29 mouse cellular contexts compared by ENCODE assay signal in genomic region chr10:59571964-59572363, GRCm38 (mm10). TPM values are rescaled to one million over a fixed set of nuclear protein-coding genes. Genes with fewer than 3 reads are reported as not detected.
DNase-seq lines count a peak whose midpoint lies in the region; ATAC-seq and TF ChIP-seq lines count a peak whose summit lies in the region.
"Had no signal": no experiment of that assay in that cellular context is flagged by ENCODE, and none has a peak within 500 bp of the region (broad histone marks: within the 10 kb centered on the region; RNA-seq: fewer than 3 reads in every experiment).

No protein-coding gene starts in this region.

- DNase-seq in heart, adult 11 months, result peak; percentile 71
- DNase-seq in heart, embryonic 10.5 days (ENCODE audit: low spot score), result no peak
- no peak for DNase-seq in heart, postnatal 0 days (ENCODE audit: low spot score)
- DNase-seq in heart, adult 9 months (ENCODE audit: low spot score in 2 of 2), result no peak
- DNase-seq in stomach, postnatal 0 days (ENCODE audit: low spot score), result no peak
- DNase-seq: adrenal gland, postnatal 10 days; cerebellum, postnatal 10 days; gastrocnemius, postnatal 25 days; kidney, adult 8-10 months; kidney, postnatal 14 days; right cerebral cortex, postnatal 25 days had no signal

- WGBS in heart, embryonic 10.5 days, result 69% methylated on average over 5 of the region's 5 CpGs
- 78% methylated on average over 5 of the region's 5 CpGs for WGBS in heart, postnatal 0 days
- 59% methylated on average over 5 of the region's 5 CpGs for WGBS in stomach, postnatal 0 days
- 89% methylated on average over 5 of the region's 5 CpGs for WGBS in forebrain, embryonic 12.5 days

- H3K36me3 ChIP-seq in heart, embryonic 10.5 days, result peaks cover 12% of the 10 kb centered on the region
- H3K36me3 ChIP-seq in heart, postnatal 0 days (replicated peaks; ENCODE audit: control insufficient read depth, insufficient read depth, low read length), result no peaks in the 10 kb centered on the region
- H3K36me3 ChIP-seq in megakaryocyte, embryonic 14.5 days (replicated peaks; ENCODE audit: low read length), result peaks cover 42% of the 10 kb centered on the region
- 0 out of 2 replicates have a peak, but pooled peaks cover 2% of the 10 kb centered on the region for H3K36me3 ChIP-seq in stomach, postnatal 0 days (ENCODE audit: control insufficient read depth, insufficient read depth, low read length)
- no peaks in the 10 kb centered on the region for H3K36me3 ChIP-seq in forebrain, embryonic 12.5 days (replicated peaks)
- H3K36me3 ChIP-seq: embryonic facial prominence, embryonic 12.5 days; neural tube, embryonic 15.5 days had no signal

- no peak for ATAC-seq in heart, postnatal 0 days (ENCODE audit: insufficient read depth, low read depth)
- no peak for ATAC-seq in megakaryocyte, adult 5-6 weeks (ENCODE audit: poor library complexity, severe bottlenecking)
- no peak for ATAC-seq in stomach, postnatal 0 days (ENCODE audit: low FRiP score, low TSS enrichment)
- no peak for ATAC-seq in forebrain, embryonic 12.5 days (ENCODE audit: low FRiP score)
- ATAC-seq: activated CD4-positive, CD25-positive, alpha-beta regulatory T cell, adult 4 months; CD4-positive, CD25-positive, alpha-beta regulatory T cell, adult 4 months; forebrain, embryonic 14.5 days; hindbrain, postnatal 0 days; midbrain, embryonic 16.5 days had no signal

- no peak overlapping the region for H3K4me2 ChIP-seq in heart, postnatal 0 days (ENCODE audit: low read depth, low read length)
- H3K4me2 ChIP-seq in stomach, postnatal 0 days (replicated peaks; ENCODE audit: low read depth), result no peak overlapping the region
- no peak overlapping the region for H3K4me2 ChIP-seq in forebrain, embryonic 12.5 days
- H3K4me2 ChIP-seq: embryonic facial prominence, embryonic 12.5 days; neural tube, embryonic 15.5 days had no signal

- H3K27me3 ChIP-seq in heart, embryonic 10.5 days (ENCODE audit: insufficient read depth, poor library complexity, severe bottlenecking), result no peaks in the 10 kb centered on the region
- no peaks in the 10 kb centered on the region for H3K27me3 ChIP-seq in heart, postnatal 0 days (ENCODE audit: control insufficient read depth, insufficient read depth, low read length)
- H3K27me3 ChIP-seq in megakaryocyte, embryonic 14.5 days (replicated peaks), result no peaks in the 10 kb centered on the region
- H3K27me3 ChIP-seq in stomach, postnatal 0 days (ENCODE audit: control insufficient read depth, insufficient read depth, low read length), result no peaks in the 10 kb centered on the region
- H3K27me3 ChIP-seq in forebrain, embryonic 12.5 days, result no peaks in the 10 kb centered on the region
- H3K27me3 ChIP-seq: embryonic facial prominence, embryonic 12.5 days; neural tube, embryonic 15.5 days had no signal

- TF ChIP-seq EP300 in heart, postnatal 0 days (IDR thresholded peaks at IDR 0.05; ENCODE audit: low read depth), result no peak
- no peak for TF ChIP-seq EP300 in stomach, postnatal 0 days (optimal IDR thresholded peaks at IDR 0.05)

- H3K9ac ChIP-seq in heart, postnatal 0 days (replicated peaks; ENCODE audit: low read depth, low read length), result no peak overlapping the region
- no peak overlapping the region for H3K9ac ChIP-seq in stomach, postnatal 0 days (ENCODE audit: low read length)
- no peak overlapping the region for H3K9ac ChIP-seq in forebrain, embryonic 12.5 days
- H3K9ac ChIP-seq: embryonic facial prominence, embryonic 12.5 days; neural tube, embryonic 15.5 days had no signal

- H3K9me3 ChIP-seq in heart, embryonic 10.5 days, result peaks cover 12% of the 10 kb centered on the region
- peaks cover 17% of the 10 kb centered on the region for H3K9me3 ChIP-seq in heart, postnatal 0 days (replicated peaks; ENCODE audit: control insufficient read depth, low read length)
- H3K9me3 ChIP-seq in megakaryocyte, embryonic 14.5 days, result no peaks in the 10 kb centered on the region
- H3K9me3 ChIP-seq in stomach, postnatal 0 days (ENCODE audit: control insufficient read depth, low read length), result no peaks in the 10 kb centered on the region
- peaks cover 17% of the 10 kb centered on the region for H3K9me3 ChIP-seq in forebrain, embryonic 12.5 days
- H3K9me3 ChIP-seq: neural tube, embryonic 15.5 days had no signal

- H3K27ac ChIP-seq in heart, embryonic 10.5 days, result no peak overlapping the region; the same call in 1 of the 2 replicates
- peak overlapping the region; percentile 47 for H3K27ac ChIP-seq in heart, postnatal 0 days (ENCODE audit: low read depth)
- peak overlapping the region; percentile 20; the same call in 1 of the 2 replicates for H3K27ac ChIP-seq in stomach, postnatal 0 days (replicated peaks)
- H3K27ac ChIP-seq in forebrain, embryonic 12.5 days, result no peak overlapping the region
- H3K27ac ChIP-seq: embryonic facial prominence, embryonic 12.5 days; hindbrain, postnatal 0 days; layer of hippocampus, adult 2 months; neural tube, embryonic 15.5 days had no signal

- no peak for TF ChIP-seq CTCF in heart, postnatal 0 days (IDR thresholded peaks at IDR 0.05; ENCODE audit: low read depth)
- no peak for TF ChIP-seq CTCF in stomach, postnatal 0 days (IDR thresholded peaks at IDR 0.05; ENCODE audit: low read depth)

- H3K4me3 ChIP-seq in heart, embryonic 10.5 days, result no peak overlapping the region
- H3K4me3 ChIP-seq in heart, postnatal 0 days (ENCODE audit: low read depth, low read length), result no peak overlapping the region
- H3K4me3 ChIP-seq in megakaryocyte, embryonic 14.5 days (replicated peaks), result peak overlapping the region; percentile 80
- no peak overlapping the region for H3K4me3 ChIP-seq in stomach, postnatal 0 days (ENCODE audit: low read depth, low read length)
- H3K4me3 ChIP-seq in forebrain, embryonic 12.5 days (replicated peaks), result no peak overlapping the region
- H3K4me3 ChIP-seq: embryonic facial prominence, embryonic 12.5 days; erythroblast, embryonic 14.5 days; layer of hippocampus, adult 2 months; neural tube, embryonic 15.5 days had no signal

- H3K4me1 ChIP-seq in heart, embryonic 10.5 days, result peaks cover 28% of the 10 kb centered on the region
- no peaks in the 10 kb centered on the region for H3K4me1 ChIP-seq in heart, postnatal 0 days (ENCODE audit: control insufficient read depth, insufficient read depth)
- peaks cover 99% of the 10 kb centered on the region for H3K4me1 ChIP-seq in megakaryocyte, embryonic 14.5 days
- H3K4me1 ChIP-seq in stomach, postnatal 0 days (replicated peaks; ENCODE audit: control insufficient read depth, insufficient read depth), result peaks cover 7% of the 10 kb centered on the region; the same call in 1 of the 2 replicates
- peaks cover 13% of the 10 kb centered on the region for H3K4me1 ChIP-seq in forebrain, embryonic 12.5 days
- H3K4me1 ChIP-seq: embryonic facial prominence, embryonic 12.5 days had no signal

RNA-seq across cellular contexts. Expression of gene Gm10322, which starts 43.9 kb away (rescaled TPM):
- not detected in 2 replicates for polyA plus RNA-seq in heart, embryonic 10.5 days (2016; fragmentation: Nextera tagmentation; extraction: Ambion mirVana)
- not detected in 2 replicates for total RNA-seq in heart, postnatal 0 days (2014; rRNA removed; ENCODE audit: low replicate concordance)
- polyA plus RNA-seq in heart, postnatal 0 days (2015; fragmentation: Nextera tagmentation; extraction: Ambion mirVana), result not detected in 2 replicates
- not detected in 2 replicates for polyA plus RNA-seq in megakaryocyte, embryonic 14.5 days (2012; ENCODE audit: insufficient read depth, low replicate concordance)
- not detected in 2 replicates for total RNA-seq in megakaryocyte, adult 5-6 weeks (2015)
- total RNA-seq in megakaryocyte, adult 5-6 weeks (2017), result not detected in 2 replicates
- polyA plus RNA-seq in stomach, postnatal 0 days (2015; fragmentation: Nextera tagmentation; extraction: Ambion mirVana), result 0.38 TPM in 1 of 2 replicates, not detected in the other
- not detected in 2 replicates for polyA plus RNA-seq in forebrain, embryonic 12.5 days (2016; fragmentation: Nextera tagmentation; extraction: Ambion mirVana)
- total RNA-seq: adrenal gland, postnatal 10 days; ES-E14; gastrocnemius, postnatal 25 days; hematopoietic stem cell, adult 5-6 weeks; hindbrain, postnatal 0 days; layer of hippocampus, adult 2 months; left cerebral cortex, adult 18-20 months; left cerebral cortex, postnatal 36 days had no signal
- polyA plus RNA-seq: activated CD4-positive, CD25-positive, alpha-beta regulatory T cell, adult 4 months; brain, embryonic 14.5 days; CD4-positive, CD25-positive, alpha-beta regulatory T cell, adult 4 months; embryonic facial prominence, embryonic 12.5 days; erythroblast, embryonic 14.5 days; forebrain, embryonic 14.5 days; hindbrain, postnatal 0 days; liver, embryonic 16.5 days; midbrain, embryonic 16.5 days; neural tube, embryonic 15.5 days had no signal

RNA-seq across cellular contexts. Expression of gene Mcu, which starts 44.5 kb away (rescaled TPM):
- polyA plus RNA-seq in heart, embryonic 10.5 days (2016; fragmentation: Nextera tagmentation; extraction: Ambion mirVana), result 19.4 and 27.1 TPM in 2 replicates
- 11.9 and 13.0 TPM in 2 replicates for total RNA-seq in heart, postnatal 0 days (2014; rRNA removed; ENCODE audit: low replicate concordance)
- 20.5 and 21.7 TPM in 2 replicates for polyA plus RNA-seq in heart, postnatal 0 days (2015; fragmentation: Nextera tagmentation; extraction: Ambion mirVana)
- polyA plus RNA-seq in megakaryocyte, embryonic 14.5 days (2012; ENCODE audit: insufficient read depth, low replicate concordance), result 36.5 and 38.7 TPM in 2 replicates
- total RNA-seq in megakaryocyte, adult 5-6 weeks (2015), result 16.7 and 17.0 TPM in 2 replicates
- total RNA-seq in megakaryocyte, adult 5-6 weeks (2017), result 26.3 and 28.6 TPM in 2 replicates
- 56.9 and 57.2 TPM in 2 replicates for polyA plus RNA-seq in stomach, postnatal 0 days (2015; fragmentation: Nextera tagmentation; extraction: Ambion mirVana)
- polyA plus RNA-seq in forebrain, embryonic 12.5 days (2016; fragmentation: Nextera tagmentation; extraction: Ambion mirVana), result 16.1 and 17.7 TPM in 2 replicates

Comparison
In these comparisons a context has a peak if more than half of its experiments do, and no peak if none do; other contexts are left out.
1. H3K27ac ChIP-seq: peak in heart, postnatal 0 days (single experiment) and stomach, postnatal 0 days (single experiment); none in heart, embryonic 10.5 days (single experiment) and forebrain, embryonic 12.5 days (single experiment).